Mouse (Mus musculus) kidney, postnatal 25 days (tissue): Measurements from ENCODE around the gene Sf3b3.

ENCODE experiments used
- DNase-seq, 2 experiments: peaks; one replicate each; pipeline ENCODE4 v3.0.0; 2021; ENCODE audit warnings: mixed read lengths in 2 of 2

Sf3b3 gene

GRCm38 (mm10) chr8:110847171-110847549 lies 573 bp upstream of the Sf3b3 start:
- DNase-seq = no peak

- no peak for DNase-seq
Measured at GRCm38 (mm10) chr8:110845821-110846404, 674 bp downstream of the Sf3b3 start.

GRCm38 (mm10) chr8:110844941-110845340 lies 1.6 kb downstream of the Sf3b3 start:
- DNase-seq = no peak

- DNase-seq = no peak
Measured at GRCm38 (mm10) chr8:110843207-110843606, 3.4 kb downstream of the Sf3b3 start.

GRCm38 (mm10) chr8:110842012-110842574 lies 4.5 kb downstream of the Sf3b3 start:
- no peak for DNase-seq

GRCm38 (mm10) chr8:110831956-110832355 lies 14.6 kb downstream of the Sf3b3 start:
- DNase-seq = no peak

- no peak for DNase-seq
Measured at GRCm38 (mm10) chr8:110828511-110828910, 18.1 kb downstream of the Sf3b3 start.

GRCm38 (mm10) chr8:110824861-110825260 lies 21.7 kb downstream of the Sf3b3 start:
- DNase-seq = no peak

GRCm38 (mm10) chr8:110821960-110822359 lies 24.6 kb downstream of the Sf3b3 start:
- DNase-seq = no peak

GRCm38 (mm10) chr8:110820257-110820656 lies 26.3 kb downstream of the Sf3b3 start:
- DNase-seq = no peak

GRCm38 (mm10) chr8:110818593-110818992 lies 28.0 kb downstream of the Sf3b3 start:
- peak; percentile 42 to 50 for DNase-seq

GRCm38 (mm10) chr8:110816990-110817389 lies 29.6 kb downstream of the Sf3b3 start:
- no peak for DNase-seq

- DNase-seq = no peak
Measured at GRCm38 (mm10) chr8:110815308-110815707, 31.3 kb downstream of the Sf3b3 start.

GRCm38 (mm10) chr8:110813081-110813812 lies 33.3 kb downstream of the Sf3b3 start:
- DNase-seq = no peak

GRCm38 (mm10) chr8:110812349-110813080 lies 34.1 kb downstream of the Sf3b3 start:
- no peak for DNase-seq

- DNase-seq = no peak
Measured at GRCm38 (mm10) chr8:110811793-110812192, 34.8 kb downstream of the Sf3b3 start.

GRCm38 (mm10) chr8:110811116-110811515 lies 35.5 kb downstream of the Sf3b3 start:
- DNase-seq = no peak

- no peak for DNase-seq
Measured at GRCm38 (mm10) chr8:110810481-110811065, 36.0 kb downstream of the Sf3b3 start.

GRCm38 (mm10) chr8:110809831-110810230 lies 36.8 kb downstream of the Sf3b3 start:
- DNase-seq = peak in 1 of 2 experiments; percentile 52

GRCm38 (mm10) chr8:110808495-110809472 lies 37.8 kb downstream of the Sf3b3 start:
- peak; percentile 51 to 61 for DNase-seq

- no peak for DNase-seq
Measured at GRCm38 (mm10) chr8:110806146-110806545, 40.4 kb downstream of the Sf3b3 start.

- DNase-seq = peak in 1 of 2 experiments; percentile 51
Measured at GRCm38 (mm10) chr8:110805669-110806068, 40.9 kb downstream of the Sf3b3 start, which contains the start of gene Il34. Il34 (minus strand) TSS chr8:110805924.
